Mouse (Mus musculus): ENCODE results near the gene Sult1b1. TPM values are rescaled to one million over a fixed set of nuclear protein-coding genes. Genes with fewer than 3 reads are reported as not detected.

The Sult1b1 gene
- total RNA-seq, 2 experiments from 2014 or later = not detected

Other genes with a start within 250 kb of the Sult1b1 start
- gene Ugt2a3, start 201.0 kb downstream of the Sult1b1 start, total RNA-seq (2021) = not detected
- gene Ugt2b38, start 114.0 kb downstream of the Sult1b1 start, total RNA-seq (2021) = not detected
- not detected for gene Ugt2a2, start 55.9 kb downstream of the Sult1b1 start, total RNA-seq (2021)
- not detected for gene Gm43638, start 51.4 kb downstream of the Sult1b1 start, total RNA-seq (2021)
- not detected for gene Ugt2a1, start 47.3 kb downstream of the Sult1b1 start, total RNA-seq (2021)
- gene Sult1d1, start 30.8 kb upstream of the Sult1b1 start, total RNA-seq (2021) = not detected
- gene Sult1e1, start 53.4 kb upstream of the Sult1b1 start, total RNA-seq (2021) = not detected
- gene Csn1s1, start 128.0 kb upstream of the Sult1b1 start, total RNA-seq (2021) = not detected
- gene Csn2, start 161.4 kb upstream of the Sult1b1 start, total RNA-seq (2021) = not detected
- gene Csn1s2a, start 236.4 kb upstream of the Sult1b1 start, total RNA-seq (2021) = not detected

All from gastrocnemius, postnatal 25 days (tissue).